Mouse (Mus musculus) gastrocnemius, adult 8-10 months (tissue): ENCODE data around the gene Cib2. TPM values are rescaled to one million over a fixed set of nuclear protein-coding genes. Genes with fewer than 3 reads are reported as not detected.

Experiments
- DNase-seq, 2 experiments: peaks; one replicate each; pipeline ENCODE4 v3.0.0; 2022; ENCODE audit warnings: low spot score in 2 of 2
- total RNA-seq, 4 experiments: library from RNA; stranded (reverse); gene quantifications; 2 replicates each; pipeline ENCODE4 v1.2.4; 2022

The Cib2 gene
- total RNA-seq, 4 experiments from 2014 or later = 127 to 157 (median 137) TPM

- no peak for DNase-seq
Observed at GRCm38 (mm10) chr9:54499791-54500190, 60.2 kb downstream of the Cib2 start.

DNA sequence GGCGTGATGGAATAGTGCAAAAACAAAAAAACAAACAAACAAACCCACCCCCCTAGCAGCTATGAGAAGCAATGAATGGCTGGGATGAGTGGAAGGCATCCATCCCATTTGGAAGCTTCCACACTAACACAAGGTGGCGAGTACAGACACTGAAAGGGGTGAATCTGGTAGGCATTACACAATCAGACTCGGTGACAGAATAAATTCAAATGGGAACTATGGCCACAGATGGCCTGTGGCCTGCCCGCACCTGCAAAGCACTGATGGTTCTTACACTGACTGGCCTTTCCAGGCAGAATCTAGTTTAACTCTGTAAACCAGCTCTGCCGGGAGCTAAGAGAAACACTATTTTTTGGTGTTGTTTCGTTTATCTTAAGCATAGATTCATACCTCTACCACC is 60.7 kb downstream of the Cib2 start:
- DNase-seq = no peak

Other genes starting within 250 kb of the Cib2 start
- gene Dmxl2, start 58.6 kb downstream of the Cib2 start, total RNA-seq = 1 to 10 TPM; 2.3 to 3.4 (median 2.6) TPM
- gene Sh2d7, start 21.2 kb downstream of the Cib2 start, total RNA-seq = not detected
- 100 to 1,000 TPM; 456 to 541 (median 521) TPM for gene Idh3a, start 26.1 kb upstream of the Cib2 start, total RNA-seq
- under 1 TPM; 0.10 to 0.32 (median 0.24) TPM for gene Acsbg1, start 101.7 kb upstream of the Cib2 start, total RNA-seq
- gene Dnaja4, start 138.7 kb upstream of the Cib2 start, total RNA-seq = 10 to 100 TPM; 49.0 to 56.8 (median 51.9) TPM
- 10 to 100 TPM; 15.5 to 20.2 (median 17.1) TPM for gene Wdr61, start 174.3 kb upstream of the Cib2 start, total RNA-seq
- gene Crabp1, start 204.5 kb upstream of the Cib2 start, total RNA-seq = 1 to 10 TPM in 1 of 4 experiments, under 1 TPM in 2, not detected in 1; 0.41 to 2.0 (median 0.88) TPM